Mouse (Mus musculus): ENCODE measurements around the gene Postn.

Postn gene

DNA sequence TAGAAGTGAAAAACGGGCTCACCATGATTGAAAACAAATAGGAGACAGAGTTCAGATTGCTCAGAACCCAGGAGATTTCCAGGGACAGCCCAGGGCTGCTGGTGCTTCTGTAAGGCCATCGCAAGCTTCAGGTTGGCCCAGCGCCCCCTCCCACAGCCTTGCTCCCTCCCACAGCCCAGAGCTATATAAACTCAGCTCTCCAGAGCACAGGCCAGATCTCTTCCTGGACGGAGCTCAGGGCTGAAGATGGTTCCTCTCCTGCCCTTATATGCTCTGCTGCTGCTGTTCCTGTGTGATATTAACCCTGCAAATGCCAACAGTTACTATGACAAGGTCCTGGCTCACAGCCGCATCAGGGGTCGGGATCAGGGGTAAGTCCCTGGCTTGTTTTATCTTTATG, at the start of gene Postn:
Gene Postn (plus strand): TSS at position 213 of the 400 bp plus-strand sequence.
- peak; percentile 14 for DNase-seq (ENCODE audit: low spot score)

DNA sequence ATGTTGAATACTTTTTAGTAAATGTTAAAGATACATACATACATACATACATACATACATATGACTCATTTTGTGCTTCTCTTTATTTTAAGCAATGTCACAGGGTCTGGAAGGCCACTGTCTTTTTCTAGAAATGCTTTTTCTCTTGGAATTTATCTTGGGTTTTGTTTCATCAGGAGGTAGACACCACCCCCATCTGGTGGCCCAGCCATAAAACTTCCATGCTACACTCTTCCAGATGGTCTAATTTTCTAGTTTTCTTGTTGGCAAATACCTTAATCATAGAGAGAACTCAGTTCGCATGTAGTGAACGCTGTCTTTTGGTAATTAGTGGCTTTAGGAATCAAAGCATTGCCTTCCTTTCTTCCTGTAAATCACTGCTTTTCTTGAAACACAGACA, 46.9 kb upstream of the Postn start:
- DNase-seq (ENCODE audit: low spot score), result no peak

DNA sequence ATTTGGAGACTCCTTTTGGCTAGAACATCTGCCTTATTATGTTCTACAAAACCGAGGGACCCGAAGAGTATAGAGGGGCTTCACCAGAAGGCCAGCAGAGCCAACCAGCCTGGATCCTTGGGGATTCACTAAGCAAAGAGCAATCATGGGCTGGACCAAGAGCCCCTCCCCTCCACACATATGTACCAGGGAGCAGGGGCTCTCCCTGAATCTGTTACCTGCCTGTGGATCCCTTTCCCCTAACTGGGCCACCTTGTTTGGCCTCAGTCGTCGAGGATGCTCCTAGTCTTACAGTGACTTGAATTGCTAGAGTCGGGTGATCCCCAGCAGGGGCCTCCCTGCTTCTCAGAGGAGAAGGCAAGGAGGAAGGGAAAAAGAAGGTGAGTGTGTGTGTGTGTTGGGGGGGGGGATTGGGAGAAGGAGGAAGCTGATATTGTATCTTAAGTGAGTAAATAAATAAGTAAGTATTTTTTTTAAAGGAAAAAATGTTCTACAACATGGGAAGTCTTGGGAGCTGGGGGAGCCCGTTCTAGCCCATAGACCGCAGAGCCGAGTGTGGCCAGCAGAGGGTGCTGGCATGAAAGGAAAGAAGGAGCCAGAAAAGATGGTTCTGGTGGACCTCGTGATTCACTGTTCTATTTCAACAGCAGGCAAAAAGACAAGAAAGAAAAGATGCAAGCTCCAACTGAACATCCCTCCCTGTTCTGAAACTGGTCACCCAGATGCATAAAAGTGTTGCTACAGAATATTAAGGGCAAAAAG, 7.8 kb upstream of the Postn start:
- peak; percentile 70 for DNase-seq (ENCODE audit: low spot score)

DNA sequence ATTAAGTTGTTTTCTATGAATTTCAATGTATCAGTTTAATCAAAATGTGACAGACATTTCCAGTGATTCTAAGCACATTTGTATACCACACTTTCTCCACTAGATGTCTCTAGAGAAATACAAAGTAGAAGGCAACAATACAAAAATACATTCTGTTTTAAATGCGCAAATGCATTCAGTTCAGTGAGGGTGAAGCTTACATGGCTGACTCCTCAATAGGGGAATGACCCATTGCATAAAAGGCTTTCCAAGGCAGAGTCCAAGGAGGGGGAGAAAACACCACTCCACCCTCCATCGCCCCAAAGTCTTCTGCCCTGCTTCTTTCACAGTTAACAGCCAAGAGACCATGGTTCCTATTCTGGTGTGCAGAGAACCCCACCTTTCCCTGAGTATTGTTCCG, 3.3 kb upstream of the Postn start:
- DNase-seq (ENCODE audit: low spot score), result peak; percentile 14

DNA sequence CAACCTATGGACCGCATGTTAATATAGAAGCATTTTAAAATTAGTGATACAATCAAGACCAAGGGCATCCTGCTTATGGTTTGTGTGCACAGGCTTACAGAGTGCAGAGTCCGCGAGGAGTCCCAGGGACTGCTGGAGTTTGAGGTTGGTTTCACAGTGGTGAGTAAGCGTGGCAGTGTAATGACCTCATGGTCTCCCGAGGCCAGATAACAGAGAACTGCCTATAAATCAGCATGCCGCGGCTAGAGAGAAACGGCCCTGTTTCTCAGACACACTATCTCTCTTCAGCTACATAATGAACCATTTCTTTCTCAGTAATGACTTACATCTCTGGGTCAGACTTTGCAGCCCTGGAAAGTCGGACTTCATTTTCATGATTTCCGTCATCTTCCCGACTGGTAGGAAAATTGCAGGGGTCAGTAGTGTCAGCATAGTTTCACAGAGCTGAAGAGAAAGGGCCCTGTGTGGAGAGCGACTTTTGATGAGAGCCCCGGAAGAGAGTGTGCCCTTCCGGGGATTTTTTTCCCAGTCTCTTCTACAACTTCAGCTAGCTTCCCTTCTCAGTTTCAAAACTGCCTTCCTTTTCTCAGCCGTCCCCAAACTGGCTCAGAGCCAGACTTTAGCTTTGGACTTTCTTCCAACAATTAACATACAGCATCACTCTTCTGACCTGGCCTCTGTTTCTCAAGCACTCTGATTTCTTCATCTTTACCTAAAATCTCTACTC, 2.3 kb upstream of the Postn start:
- peak; percentile 75 for DNase-seq (ENCODE audit: low spot score)

DNA sequence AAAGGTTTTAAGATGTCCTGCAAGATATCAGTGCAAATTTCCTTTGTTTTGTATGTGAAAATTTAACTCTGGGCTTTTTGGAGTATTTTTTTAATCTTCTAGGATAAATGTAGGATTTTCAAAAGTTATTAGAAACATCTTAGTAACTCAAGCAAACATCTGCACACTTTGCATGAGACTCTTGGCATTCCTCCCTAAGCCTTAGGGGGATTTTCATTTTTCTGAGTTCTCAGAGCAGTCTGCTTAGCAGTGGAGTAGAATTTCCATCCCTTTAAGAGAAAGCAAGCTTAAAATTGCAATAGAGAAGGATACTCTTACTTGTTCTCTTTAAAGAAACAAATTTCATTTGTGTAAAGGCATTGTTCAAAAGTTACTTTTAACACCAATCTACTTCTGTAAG, 747 bp downstream of the Postn start:
- DNase-seq (ENCODE audit: low spot score), result no peak

DNA sequence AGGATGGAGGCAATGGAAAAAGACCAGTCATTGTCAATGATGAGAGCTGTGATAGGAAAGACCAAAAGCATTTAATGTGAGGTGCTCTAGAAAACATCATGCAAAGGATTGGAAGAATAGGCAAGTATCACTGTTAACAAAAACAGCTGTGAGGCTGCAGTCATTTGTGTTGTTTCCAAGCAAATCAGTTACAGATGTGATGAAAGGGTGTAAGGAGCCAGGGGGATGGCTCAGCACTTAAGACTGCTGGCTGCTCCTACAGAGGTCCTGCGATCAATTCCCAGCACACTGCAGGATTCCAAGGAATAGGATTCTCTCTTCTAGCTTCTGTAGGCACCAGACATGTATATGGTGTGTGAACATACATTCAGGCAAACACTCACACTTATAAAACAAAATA, 10.1 kb downstream of the Postn start:
- DNase-seq (ENCODE audit: low spot score), result no peak

DNA sequence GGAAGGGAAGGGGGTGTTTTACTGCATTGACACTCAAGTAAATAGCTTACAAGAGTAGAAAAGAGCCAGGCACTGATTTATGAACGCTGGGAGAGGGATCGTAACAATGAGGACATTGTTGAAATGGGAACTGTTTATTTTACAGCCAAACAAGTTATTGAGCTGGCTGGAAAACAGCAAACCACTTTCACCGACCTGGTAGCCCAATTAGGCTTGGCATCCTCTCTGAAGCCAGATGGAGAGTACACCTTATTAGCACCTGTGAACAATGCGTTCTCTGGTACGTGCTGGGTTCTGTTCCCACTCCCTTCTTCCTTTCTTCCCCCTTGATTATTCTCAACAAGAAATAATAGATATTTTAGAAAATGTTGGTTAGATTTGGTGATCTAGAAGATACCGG, 11.7 kb downstream of the Postn start:
- no peak for DNase-seq (ENCODE audit: low spot score)

DNA sequence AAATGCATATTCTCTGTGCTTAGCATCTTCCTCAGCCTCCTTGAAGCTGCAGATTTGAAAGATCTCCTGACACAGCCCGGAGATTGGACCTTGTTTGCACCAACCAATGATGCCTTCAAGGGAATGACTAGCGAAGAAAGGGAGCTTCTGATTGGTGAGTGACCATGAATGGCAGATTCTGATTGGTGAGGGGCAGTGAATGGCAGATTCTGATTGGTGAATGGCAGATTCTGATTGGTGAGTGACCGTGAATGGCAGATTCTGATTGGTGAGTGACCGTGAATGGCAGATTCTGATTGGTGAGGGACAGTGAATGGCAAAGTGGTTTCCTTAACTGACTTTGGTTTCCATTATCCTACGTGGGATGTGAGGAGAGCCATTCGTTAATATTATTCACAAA, 15.1 kb downstream of the Postn start:
- DNase-seq (ENCODE audit: low spot score), result no peak

DNA sequence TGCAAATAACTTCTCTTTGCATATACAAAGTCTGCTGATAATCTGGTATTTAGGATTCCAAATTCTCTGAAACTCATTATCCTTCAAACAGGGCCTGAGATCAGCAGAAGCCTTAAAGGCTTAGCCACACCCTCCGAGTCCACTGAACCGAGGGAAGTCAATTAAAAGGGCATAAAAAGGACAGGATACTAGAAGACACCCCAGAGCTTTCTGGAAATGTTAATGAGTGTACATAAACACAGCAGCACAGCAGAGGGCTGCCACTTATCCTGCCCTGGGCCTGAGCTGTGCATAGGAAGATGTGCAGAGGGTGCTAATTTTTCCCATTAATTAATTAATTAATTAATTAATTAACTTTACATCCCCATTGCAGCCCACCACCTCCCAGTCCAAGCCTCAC, 16.7 kb downstream of the Postn start:
- DNase-seq (ENCODE audit: low spot score), result no peak

DNA sequence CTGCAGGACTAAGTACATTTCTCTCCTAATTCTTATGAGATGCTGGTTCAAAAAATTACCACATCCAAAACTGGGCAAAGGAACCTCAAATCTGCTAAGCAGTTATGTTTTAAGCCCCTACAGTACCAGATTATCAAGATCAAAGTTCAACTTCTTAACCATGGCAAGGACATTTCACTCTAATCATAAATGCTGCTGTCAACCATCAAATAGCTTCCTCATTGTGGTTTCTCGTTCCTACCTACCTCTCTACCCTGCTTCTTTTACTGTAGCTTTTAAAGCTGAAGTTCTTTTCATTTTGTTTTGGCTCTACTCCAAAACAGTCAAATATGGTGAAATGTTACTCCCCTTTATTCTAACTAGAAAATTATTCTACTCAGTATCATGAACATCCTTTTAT, 17.2 kb downstream of the Postn start:
- DNase-seq (ENCODE audit: low spot score), result no peak

DNA sequence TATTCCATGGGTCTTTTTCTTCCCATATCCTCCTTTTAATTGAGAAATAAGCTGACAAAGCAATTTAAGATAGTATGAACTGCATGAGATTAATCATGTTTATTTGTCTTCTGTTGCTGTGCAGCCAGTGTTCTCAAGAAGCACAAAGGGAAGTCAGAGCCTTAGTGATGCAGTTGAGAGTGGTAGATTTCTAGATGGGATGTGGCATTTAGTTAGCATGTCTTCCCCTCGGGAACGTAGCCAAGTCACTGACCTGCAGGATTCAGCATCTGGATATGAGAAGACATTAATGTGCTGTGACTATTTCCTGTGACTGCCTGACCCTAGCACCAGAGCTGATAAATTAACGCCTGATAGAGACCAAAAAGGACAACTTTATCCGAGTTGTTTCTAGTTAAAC, 19.1 kb downstream of the Postn start:
- DNase-seq (ENCODE audit: low spot score), result no peak

DNA sequence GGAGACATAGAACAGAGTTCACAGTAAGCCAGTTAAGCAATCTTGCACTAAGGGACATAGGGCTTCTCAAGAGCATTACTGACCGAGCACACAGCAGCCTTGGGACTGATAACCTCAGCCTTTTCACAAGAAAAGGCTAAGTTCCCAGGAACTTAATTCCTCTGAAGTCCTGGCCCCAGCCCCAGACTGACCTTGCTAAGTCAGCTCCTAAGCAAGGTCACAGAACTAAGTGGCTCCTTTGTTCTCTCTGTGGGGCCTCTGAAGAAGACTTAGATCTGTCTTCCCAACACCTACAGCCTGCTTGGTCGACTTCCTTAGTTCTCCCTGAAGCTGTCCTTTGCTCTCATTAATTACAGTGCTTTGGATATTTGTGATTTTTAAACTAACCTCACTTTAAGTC, 38.4 kb downstream of the Postn start:
- DNase-seq (ENCODE audit: low spot score), result peak; percentile 43

DNA sequence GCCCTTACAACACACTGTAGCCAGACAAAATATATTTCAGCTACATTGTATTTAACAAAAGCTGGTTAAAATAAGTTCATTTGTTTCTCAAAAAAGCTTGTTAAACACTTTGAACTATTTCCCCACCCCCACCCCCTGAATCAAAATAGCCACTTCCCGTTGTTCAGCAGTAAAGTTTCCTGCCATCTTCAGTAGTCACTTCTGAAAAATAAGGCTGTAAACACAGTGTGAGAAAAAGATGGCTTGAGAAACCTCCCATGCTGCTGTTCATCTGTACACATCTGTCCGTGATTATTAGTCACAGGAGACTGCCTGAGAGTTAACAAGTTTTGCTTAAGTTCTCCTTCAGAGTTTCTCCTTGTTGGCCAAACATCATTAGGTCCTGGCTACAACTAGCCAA, 39.0 kb downstream of the Postn start:
- no peak for DNase-seq (ENCODE audit: low spot score)

DNA sequence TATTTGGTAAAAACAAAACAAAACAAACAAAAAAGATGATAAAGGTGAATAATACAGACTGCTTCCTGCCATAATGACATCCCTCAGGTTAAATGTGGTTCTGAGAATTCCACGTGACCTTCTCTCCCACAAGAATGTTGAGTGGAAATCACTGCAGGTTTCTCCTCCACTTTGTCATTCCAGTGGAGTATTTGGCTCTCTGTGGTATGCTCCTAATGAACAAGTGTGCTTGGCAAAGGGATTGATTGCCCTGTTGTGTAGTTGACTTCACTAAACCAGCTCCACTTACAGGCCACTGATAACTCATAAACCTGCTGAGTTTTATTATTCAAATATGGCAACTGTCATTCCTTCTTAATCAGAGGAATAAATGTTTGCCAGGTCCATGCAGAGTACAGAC, 39.7 kb downstream of the Postn start:
- DNase-seq (ENCODE audit: low spot score), result no peak

DNA sequence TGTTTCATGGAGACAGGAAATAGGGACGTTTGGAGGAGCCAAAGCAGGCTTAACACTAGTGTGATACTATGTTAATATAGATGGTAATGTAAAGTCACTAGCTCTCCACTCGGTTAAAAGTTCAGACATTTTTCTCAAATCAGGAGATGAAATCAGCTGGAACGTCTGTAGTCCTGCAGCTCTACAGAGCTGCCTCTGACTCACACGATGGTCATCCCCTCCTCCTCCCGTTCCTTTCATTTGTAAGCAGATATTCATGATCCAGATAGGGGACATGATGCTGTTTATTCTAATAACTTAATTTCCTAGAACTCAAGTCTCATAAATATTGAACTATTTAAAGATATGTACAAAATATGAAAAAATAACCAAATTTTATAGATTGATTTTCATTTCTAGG, 40.8 kb downstream of the Postn start:
- no peak for DNase-seq (ENCODE audit: low spot score)

DNA sequence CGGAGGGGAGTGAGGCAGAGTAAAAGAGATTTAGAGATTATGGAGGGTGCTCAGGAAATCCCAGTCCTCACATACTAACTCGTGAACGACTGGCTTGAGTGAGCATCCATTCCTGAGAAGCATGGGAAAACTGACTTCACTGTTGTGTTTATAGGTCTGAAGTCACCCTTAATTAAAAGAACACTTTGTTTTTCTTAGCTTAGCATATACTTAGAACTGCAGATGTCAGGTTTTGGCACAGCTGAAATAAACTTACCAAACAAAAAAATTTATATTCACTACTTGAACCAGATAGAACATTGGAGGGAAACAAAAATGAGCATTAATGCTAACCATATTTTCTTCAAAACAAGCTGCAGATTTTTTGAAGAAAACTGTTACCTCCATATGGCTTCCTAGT, 42.9 kb downstream of the Postn start:
- DNase-seq (ENCODE audit: low spot score), result no peak

DNA sequence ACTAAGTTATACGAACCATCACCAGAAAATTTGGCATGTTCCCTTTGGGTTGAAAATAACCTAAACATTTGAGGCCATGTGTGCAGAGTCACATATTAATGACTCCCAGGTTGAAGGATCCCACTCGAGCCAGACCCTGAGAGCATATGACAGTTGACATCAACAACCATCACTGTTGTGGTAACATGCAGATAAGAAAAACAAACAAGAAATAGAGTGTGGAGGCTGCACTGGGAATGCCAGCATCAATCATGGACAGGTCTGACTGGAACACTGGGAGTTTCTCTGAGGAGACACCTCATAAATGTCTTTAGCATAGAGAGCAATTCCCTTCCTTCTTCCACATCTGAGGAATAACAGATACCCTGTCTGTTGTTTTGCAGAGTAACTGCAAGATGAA, 45.7 kb downstream of the Postn start:
- no peak for DNase-seq (ENCODE audit: low spot score)

DNA sequence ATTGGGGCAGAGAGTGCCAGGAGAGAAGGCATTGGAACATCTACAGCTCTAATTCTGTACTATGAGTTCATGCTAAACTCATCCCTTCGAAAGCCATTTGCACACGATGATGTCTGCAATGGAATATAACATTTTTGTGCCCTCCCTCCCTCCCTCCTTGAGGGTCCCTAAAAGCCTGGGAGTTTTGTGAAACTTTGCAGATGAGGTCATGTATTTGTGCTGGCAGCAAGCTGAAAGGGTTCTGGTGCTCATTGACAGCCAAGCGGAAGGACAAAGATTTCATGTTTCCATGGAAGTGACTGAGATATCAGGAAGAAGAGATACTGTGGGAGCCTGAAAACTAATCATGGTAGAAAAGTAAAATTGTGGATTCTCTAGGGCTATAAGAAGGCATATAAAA, 50.1 kb downstream of the Postn start:
- DNase-seq (ENCODE audit: low spot score), result no peak

DNA sequence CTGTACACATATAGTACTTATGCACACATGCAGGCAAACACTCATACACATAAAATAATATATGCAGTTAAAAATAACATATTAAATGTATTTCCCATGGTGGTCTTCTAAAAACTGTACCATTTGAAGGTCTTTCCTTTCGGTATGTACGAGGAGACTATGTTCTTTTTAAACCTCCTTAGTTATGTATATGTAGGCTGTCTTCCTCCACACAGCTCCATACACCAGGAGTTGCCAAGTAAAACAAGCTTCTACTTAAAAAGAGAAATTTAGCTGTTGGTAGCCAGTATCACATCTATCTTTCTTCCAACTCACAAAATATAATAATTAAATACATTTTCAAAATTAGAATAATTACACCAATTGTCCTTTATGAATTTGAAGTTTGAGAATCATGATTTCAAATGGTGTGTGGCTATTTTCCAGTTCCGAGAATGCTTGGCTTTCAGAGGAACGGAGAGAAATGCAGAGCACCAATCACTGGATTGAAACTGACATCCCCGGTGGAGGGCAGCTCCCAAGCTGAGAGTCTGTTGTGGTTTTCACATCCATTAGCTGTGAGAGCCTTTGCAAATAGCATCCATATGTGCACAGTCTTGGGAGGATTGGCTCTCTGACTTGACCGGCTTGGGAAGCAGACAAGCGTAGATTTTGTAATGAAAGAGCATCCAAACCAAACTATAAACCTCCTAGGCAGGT, 52.1 kb downstream of the Postn start:
- peak; percentile 70 for DNase-seq (ENCODE audit: low spot score)

DNA sequence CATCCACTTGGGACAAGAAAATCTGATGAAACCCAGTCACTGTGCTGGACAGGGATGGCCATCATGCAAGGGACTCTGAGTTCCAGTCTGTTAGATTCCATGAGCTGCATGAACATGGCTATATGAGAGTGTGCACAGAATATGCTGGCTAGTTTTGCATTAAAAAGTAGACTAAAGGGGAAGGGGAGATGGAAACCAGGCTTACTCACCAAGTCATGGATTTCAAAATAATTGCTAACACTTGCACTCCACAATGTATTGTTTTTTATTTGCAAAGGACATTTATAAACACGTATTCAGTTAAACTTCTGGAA, 52.6 kb downstream of the Postn start:
- DNase-seq (ENCODE audit: low spot score), result no peak

DNA sequence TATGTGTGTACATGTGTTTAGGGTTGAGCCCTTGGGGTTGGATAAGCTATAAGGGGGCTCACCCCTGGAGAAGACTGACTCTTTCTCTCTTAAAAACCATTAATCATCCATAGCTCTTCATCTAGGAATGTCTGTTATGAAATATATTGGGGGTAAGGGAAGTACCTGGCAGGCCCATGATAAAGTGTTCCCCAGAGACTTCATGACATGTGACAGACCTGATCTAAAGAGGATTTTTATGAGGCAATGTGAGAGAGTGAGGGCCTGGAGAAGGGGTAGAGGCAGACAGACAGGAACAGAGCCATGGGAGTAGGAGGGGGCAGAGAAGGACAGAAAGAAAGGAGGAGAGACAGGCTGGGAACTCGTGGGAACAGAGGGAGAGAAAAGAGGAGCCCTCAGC, 53.5 kb downstream of the Postn start:
- no peak for DNase-seq (ENCODE audit: low spot score)

DNA sequence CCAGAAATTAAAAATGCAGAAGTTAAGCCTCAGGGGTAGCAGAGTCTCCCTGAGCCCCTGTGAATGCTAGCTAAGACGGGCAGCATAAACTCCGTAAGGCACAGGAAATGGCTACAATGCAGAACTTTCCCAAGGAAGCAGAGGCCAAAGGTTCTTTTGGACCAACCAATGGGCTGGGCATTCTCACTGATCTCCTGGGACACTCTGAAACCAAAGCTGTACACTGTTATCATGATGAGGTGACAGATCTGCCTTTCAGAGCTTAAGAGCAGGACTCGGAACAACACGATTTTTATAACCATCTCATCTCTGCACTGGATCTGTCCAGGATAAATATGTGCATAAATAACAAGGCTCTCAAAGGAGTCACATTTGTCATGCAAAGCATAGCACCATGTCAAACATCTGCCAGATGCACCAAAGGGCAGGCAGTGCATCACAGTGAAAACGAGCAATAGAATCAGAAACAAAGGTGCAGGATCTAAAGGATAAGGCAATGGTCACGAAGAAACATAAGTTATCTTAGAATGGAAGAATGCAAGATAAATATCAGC, 57.0 kb downstream of the Postn start:
- DNase-seq (ENCODE audit: low spot score), result peak; percentile 67
